ENCODE assay signal across 20 mouse cellular contexts in genomic region chr6:108227461-108227860, GRCm38 (mm10).
"Had no signal": no experiment of that assay in that cellular context is flagged by ENCODE, and none has a peak within 500 bp of the region (broad histone marks: within the 10 kb centered on the region; RNA-seq: fewer than 3 reads in every experiment).

No protein-coding gene starts in this region.

- H3K27me3 ChIP-seq: limb, embryonic 13.5 days; liver, embryonic 12.5 days; liver, embryonic 15.5 days; lung, embryonic 15.5 days; megakaryocyte, embryonic 14.5 days; midbrain, embryonic 13.5 days; neural tube, embryonic 13.5 days; stomach, embryonic 15.5 days had no signal

- H3K4me3 ChIP-seq: limb, embryonic 10.5 days; limb, embryonic 13.5 days; liver, embryonic 12.5 days; liver, embryonic 15.5 days; lung, embryonic 15.5 days; megakaryocyte, embryonic 14.5 days; midbrain, embryonic 10.5 days; midbrain, embryonic 13.5 days; myocyte; neural tube, embryonic 13.5 days; stomach, embryonic 15.5 days had no signal

- H3K4me2 ChIP-seq: limb, embryonic 13.5 days; liver, embryonic 12.5 days; liver, embryonic 15.5 days; lung, embryonic 15.5 days; midbrain, embryonic 13.5 days; neural tube, embryonic 13.5 days; stomach, embryonic 15.5 days had no signal

- H3K36me3 ChIP-seq: limb, embryonic 10.5 days; limb, embryonic 13.5 days; liver, embryonic 12.5 days; liver, embryonic 15.5 days; lung, embryonic 15.5 days; midbrain, embryonic 10.5 days; midbrain, embryonic 13.5 days; neural tube, embryonic 13.5 days; stomach, embryonic 15.5 days had no signal

- H3K27ac ChIP-seq: limb, embryonic 10.5 days; limb, embryonic 13.5 days; liver, embryonic 12.5 days; liver, embryonic 15.5 days; lung, embryonic 15.5 days; midbrain, embryonic 10.5 days; midbrain, embryonic 13.5 days; neural tube, embryonic 13.5 days; stomach, embryonic 15.5 days had no signal

- H3K9ac ChIP-seq: limb, embryonic 13.5 days; liver, embryonic 12.5 days; liver, embryonic 15.5 days; lung, embryonic 15.5 days; midbrain, embryonic 13.5 days; neural tube, embryonic 13.5 days; stomach, embryonic 15.5 days had no signal

- DNase-seq: liver; lung, adult 18-20 months; lung, postnatal 10 days; lung, postnatal 36 days; retina, postnatal 1 day; right cerebral cortex, postnatal 25 days; spleen, adult 18-20 months; thymus, postnatal 25 days had no signal

- ATAC-seq: liver, embryonic 12.5 days; midbrain, embryonic 13.5 days; midbrain, embryonic 16.5 days had no signal

- H3K9me3 ChIP-seq: limb, embryonic 10.5 days; limb, embryonic 13.5 days; liver, embryonic 12.5 days; liver, embryonic 15.5 days; lung, embryonic 15.5 days; megakaryocyte, embryonic 14.5 days; midbrain, embryonic 10.5 days; midbrain, embryonic 13.5 days; neural tube, embryonic 13.5 days; stomach, embryonic 15.5 days had no signal

- H3K4me1 ChIP-seq: liver, embryonic 15.5 days; midbrain, embryonic 13.5 days had no signal
